Mouse (Mus musculus) gastrocnemius, postnatal 4 days (tissue): ENCODE data around the gene Dip2a. TPM values are rescaled to one million over a fixed set of nuclear protein-coding genes. Genes with fewer than 3 reads are reported as not detected.

Experiments
- DNase-seq, 2 experiments: peaks; one replicate each; pipeline ENCODE4 v3.0.0; 2021 to 2022; ENCODE audit warnings: low spot score in 2 of 2, mixed read lengths in 2 of 2
- total RNA-seq, 2 experiments: library from RNA; stranded (reverse); gene quantifications; 2 replicates each; pipeline ENCODE4 v1.2.3; 2021

Gene Dip2a
- total RNA-seq, 2 experiments from 2014 or later, result 19.6 to 23.9 TPM

DNA sequence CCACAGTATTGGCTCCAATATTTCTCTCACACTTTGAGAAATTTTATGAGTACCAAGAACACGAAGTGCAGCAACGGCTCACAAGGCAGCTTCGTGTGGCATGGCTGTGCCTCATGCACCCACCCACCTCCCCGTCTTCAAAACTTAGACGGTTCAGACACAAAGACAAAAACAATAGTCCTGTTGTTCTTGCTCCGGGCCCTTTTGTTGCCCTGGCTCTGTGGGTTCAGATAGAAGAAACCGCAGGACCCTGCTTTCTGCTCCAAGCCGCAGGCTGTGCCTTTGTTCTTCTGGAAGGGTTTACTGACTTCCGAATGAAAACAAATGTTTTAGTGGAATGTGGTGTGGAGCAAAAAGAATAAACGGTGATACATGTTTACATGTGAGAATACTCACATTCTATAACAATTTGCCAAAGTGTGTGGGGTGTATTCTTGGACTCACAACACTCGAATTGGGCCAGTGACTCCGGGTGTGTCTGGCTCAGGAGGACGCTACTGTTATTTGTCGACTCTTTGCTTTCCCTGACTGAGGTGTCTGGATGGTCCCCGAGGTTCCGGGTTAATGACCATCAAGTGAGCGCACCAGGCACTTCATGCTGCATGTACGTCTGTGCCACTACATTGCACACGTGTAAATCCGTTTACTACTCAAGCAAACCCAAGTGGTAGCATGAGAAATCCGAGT is 97.0 kb downstream of the Dip2a start:
- no peak for DNase-seq

DNA sequence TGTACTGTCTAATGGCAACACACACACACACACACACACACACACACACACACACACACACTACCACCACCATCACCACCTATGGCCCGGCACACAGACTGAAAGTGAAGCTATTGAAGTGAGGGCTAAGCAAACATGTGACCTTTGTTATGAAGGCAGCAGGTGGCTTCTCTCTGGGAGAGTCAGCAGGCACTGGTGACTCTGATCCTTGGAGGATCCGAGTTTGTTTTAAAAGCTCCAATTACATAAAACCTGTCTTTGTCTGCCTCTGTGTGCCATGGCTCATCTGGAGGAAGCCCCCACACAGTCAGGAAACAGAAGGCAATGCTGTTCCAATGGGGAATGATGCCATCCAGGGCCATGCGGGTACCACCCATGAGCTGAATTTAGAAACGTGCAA is 98.5 kb downstream of the Dip2a start:
- no peak for DNase-seq

DNA sequence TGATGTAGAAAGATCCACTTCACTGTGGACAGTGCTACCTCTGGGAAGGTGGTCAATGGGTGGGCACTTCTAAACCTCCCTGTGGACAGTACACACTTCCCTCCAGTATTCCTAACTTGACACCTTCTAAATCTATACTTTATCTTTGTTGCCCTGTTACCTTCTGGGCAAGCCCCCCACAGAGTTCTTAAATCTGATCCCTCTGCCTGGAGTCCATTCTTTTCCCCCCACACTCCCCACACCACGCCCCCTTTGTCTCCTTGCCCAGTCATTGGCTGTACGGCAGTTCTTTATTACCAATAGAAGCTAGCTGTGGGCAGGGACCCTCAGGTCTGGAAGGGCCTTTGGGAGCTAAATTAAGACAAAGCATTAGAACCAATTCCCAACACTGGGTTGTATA is 100.0 kb downstream of the Dip2a start:
- DNase-seq, result no peak

DNA sequence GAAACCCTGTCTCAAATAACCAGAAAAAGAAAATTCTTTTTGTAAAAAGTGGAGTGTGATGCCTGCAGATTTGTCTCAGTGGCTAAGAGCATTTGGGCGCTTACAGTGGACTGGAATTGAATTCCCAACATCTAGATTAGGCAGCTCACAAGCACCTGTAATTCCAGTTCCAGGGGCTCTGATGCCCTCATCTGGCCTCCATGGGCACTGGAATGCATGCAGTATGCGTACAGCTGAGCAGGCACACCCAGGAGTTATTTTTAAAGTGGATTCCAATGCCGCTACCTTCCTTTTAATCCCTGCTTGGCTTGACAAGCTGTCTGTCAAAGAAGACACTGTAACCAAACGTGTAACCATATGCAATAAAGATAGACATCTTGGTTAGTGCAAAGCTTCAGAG is 105.7 kb downstream of the Dip2a start:
- DNase-seq, result no peak

DNA sequence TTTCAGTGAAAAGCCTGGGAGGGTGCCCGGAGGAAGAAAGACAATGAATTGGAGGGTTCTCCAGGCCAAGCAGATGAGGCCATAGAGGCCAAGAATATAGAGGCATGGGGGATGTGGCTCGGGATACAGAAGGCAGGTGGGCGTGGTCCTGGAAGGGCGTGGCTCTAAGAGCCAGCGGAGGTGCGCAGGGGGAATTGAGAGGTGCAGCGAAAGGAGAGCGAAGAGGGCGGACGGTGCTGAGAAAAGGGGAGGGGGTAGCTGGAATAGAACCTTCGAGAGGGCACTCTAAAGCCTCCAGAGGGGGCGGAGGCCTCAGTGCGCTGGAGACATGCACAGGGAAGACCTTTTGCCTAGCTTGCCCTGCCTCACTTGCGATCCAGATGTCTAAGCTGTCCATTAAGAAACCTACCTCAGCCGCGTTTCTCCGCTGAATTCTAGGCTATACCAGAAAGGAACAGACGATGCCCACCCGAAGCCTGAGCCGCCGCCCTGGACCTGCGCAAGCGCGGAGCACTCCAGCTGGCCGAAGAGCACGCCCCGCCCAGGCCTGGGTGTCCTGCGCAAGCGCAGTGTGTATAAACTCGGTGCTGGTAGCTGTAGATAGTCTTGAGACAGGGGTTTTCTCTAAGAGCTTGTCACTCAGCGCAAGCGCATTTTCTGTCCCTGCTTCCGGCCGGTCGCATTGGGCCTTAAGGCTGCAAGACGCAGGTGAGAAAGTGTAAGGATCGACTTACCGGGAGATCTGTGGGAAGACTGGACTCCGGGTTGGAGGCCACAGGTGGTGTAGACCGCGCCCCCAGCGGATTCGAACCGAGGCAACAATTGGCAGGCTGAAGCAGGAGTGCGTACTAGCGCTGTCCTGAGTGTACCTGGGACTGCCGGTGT is 107.5 kb downstream of the Dip2a start, which contains the start of gene Prmt2:
Gene Prmt2, minus strand, starts transcription at position 525 of the 885 bp plus-strand sequence.
- DNase-seq, result peak; percentile 81 to 90

DNA sequence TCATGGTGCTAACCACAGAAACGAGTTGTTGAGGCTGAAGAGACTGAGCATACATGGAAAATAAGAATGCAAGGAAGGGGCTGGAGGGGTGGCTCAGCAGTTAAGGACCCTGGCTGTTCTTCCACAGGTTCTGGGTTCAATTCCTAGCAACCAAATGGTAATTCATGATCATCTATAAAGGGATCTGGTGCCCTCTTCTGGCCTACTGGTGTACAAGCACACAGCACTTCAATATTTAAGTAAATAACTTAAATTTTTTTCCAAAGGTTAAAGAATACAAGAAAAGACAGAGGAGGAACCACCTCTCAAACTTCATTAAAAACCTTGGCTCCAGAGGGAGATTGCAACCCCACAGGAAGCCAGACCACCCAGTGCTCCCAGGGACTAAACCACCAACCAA is 115.5 kb downstream of the Dip2a start:
- DNase-seq, result no peak

DNA sequence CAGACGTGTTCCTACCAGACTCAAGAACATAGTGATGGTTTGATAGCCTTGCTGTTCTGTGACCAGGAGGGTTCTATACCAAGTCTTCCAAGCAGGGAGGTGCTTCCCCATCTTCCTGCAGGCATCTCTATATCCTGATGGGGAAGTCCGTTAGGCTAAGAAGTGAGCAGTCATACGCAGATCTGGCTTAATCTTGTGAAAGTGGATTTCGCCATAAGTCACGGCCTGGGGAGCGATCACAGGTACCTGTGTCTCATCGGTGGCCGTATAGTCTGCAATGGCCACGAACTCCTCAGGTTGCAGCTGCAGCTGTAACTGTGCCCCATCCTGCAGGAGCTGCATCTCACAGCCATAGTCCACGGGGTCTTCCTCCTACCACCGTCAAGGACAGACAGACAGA is 119.1 kb downstream of the Dip2a start:
- DNase-seq, result no peak

DNA sequence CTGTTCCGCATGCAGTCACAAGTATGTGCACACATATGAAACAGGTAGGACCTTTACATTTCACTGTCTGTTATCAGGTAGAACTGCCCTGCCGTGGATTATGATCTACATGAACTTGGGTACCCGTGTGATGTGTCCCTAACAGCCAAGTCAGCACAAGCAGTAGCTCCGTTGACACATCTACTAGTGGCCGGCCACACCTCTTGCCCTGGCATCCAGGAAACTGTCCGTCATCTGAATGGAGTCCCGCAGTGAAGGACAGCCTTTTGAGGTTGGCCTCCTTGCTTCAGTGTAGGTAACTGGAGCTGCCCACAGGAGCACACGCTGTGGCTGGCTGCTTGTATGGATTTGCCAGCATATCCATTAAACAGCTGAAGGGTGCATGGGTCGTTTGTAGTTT is 126.9 kb downstream of the Dip2a start:
- no peak for DNase-seq

DNA sequence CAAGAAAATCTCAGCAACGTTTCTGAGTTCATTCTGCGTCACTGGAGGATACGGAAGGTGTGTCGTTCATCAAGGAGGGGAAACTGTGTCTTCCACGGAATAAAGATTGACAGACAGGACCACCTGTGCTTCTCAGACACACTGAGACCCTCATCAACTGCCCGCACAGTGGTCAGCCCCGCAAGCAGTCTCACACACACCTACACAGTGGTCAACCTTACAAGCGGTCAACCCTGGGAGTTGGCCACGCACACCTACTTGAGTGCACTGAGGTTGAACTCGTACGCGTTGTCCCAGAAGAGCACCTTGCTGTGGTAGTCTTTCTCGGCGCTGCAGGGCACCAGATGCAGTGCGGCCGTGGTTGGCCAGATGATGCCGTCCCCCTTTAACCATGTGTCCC is 128.0 kb downstream of the Dip2a start:
- no peak for DNase-seq

DNA sequence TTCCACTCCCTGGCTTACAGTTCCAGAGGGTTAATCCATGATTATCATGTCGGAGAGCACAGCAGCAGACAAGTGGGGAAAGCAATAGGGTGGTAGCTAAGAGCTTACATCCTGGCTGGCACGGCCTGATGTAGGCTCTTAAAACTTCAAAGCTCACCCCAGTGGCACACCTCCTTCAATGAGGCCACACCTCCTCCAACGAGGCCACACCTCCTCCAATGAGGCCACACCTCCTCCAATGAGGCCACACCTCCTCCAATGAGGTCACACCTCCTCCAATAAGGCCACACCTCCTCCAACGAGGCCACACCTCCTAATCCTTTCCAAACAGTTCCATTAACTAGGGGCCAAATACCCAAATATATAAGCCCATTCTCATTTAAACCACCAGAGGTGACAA is 130.9 kb downstream of the Dip2a start:
- no peak for DNase-seq

DNA sequence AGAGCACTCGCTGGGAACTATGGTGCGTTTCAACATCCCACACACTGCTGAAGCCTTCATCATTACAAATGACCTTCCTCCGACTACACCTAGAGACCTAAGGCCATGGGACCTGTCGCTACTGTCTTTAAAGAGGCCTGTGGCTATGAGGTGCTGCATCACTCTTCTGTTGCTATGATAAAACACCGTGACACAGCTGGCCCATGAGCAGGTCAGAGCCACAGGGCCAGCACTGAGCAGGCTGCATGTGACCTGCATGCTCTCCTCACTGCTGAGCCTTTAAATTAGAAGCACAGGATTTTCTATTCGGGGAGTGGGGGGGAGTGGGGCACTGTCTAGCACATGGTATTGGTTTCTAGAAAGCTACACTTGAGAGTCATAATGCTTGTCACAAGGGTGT is 133.0 kb downstream of the Dip2a start:
- no peak for DNase-seq

DNA sequence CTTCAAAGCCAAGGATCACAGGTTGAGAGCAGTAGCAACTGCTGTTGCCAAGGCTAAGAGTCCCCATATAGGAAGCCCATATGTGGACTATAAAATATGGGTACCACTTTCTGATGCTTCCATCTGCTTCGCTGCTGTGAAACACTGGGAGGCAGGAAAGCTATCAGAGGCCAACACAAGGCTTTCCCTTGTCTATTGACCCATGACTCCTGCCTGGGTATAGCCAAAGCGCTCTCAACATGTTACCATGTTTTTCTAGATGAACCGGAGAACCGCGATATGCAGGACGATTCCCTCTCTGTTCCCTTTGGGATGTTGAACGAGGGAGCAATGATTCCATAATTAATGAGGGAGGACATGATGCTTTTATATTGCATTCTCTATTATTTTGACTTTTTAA is 134.3 kb downstream of the Dip2a start:
- no peak for DNase-seq

Other genes starting within 250 kb of the Dip2a start
- gene Slc5a4b, start 234.3 kb downstream of the Dip2a start, total RNA-seq, result not detected
- gene Slc5a4a, start 197.8 kb downstream of the Dip2a start, total RNA-seq, result not detected
- gene Prmt2, start 107.4 kb downstream of the Dip2a start, total RNA-seq, result 10 to 100 TPM; 21.3 to 25.5 TPM
- 10 to 100 TPM; 13.7 to 15.3 TPM for gene S100b, start 91.4 kb downstream of the Dip2a start, total RNA-seq
- gene AC141477.1, start 95.2 kb upstream of the Dip2a start, total RNA-seq, result not detected
- 10 to 100 TPM; 57.6 to 59.3 TPM for gene Pcnt, start 97.5 kb upstream of the Dip2a start, total RNA-seq
- 1 to 10 TPM in 1 of 2 experiments, under 1 TPM in 1; 0.86 to 1.2 TPM for gene 2610028H24Rik, start 103.8 kb upstream of the Dip2a start, total RNA-seq
- gene Mcm3ap, start 123.6 kb upstream of the Dip2a start, total RNA-seq, result 10 to 100 TPM; 38.0 to 42.9 TPM
- gene Ybey, start 123.8 kb upstream of the Dip2a start, total RNA-seq, result 1 to 10 TPM; 4.2 to 5.0 TPM
- 10 to 100 TPM; 19.0 to 19.3 TPM for gene Lss, start 186.3 kb upstream of the Dip2a start, total RNA-seq
- gene Spatc1l, start 217.0 kb upstream of the Dip2a start, total RNA-seq, result not detected
- under 1 TPM in 1 of 2 experiments, not detected in 1; 0.41 TPM for gene Ftcd, start 230.4 kb upstream of the Dip2a start, total RNA-seq